Mouse (Mus musculus): Measurements from ENCODE around the gene Slc25a34. TPM values are rescaled to one million over a fixed set of nuclear protein-coding genes. Genes with fewer than 3 reads are reported as not detected.

Slc25a34 gene
- polyA plus RNA-seq, 1 experiment from 2014 or later, result 3.3 TPM

DNA sequence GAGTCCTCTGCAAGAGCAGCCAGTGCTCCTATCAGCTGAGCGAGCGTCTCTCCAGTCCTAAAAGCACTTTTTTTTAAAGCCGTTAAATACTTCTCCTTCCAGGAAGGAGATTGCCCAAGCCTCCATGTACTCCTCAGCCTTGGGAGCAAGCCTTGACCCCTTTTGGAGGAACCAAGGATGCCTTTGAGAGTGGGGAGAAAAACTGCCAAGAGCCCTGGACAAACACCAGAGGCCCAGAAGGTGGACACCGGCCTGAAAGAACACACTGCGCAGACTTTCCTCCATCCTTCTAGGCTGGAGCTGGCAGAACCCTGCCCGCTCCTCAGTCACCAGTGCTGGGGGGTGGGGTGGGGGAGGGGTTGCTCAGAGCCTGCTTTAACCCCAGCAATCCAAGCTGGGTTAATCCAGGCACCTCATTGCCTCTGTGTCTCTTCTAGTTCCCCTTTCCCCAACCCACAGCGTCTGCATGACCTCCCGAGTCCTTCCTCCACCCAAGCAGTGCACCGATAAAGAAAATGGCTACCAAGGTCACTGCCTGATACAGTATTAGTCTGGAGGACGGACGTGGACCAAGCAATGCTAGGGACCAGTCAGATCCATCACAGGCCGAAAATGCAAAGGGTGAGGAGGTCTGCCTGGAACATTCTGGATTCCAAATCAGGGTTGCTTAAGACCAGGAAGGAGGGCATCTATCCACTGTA, 32.4 kb upstream of the Slc25a34 start:
- Histone ChIP-seq H3K9ac (no peak overlapping the region), H3K4me3 (replicated peaks) (no peak overlapping the region), H3K27me3 (replicated peaks) (no peaks in the 10 kb centered on the region), H3K4me2 (replicated peaks) (no peak overlapping the region), H3K9me3 (no peaks in the 10 kb centered on the region), H3K4me1 (replicated peaks) (no peaks in the 10 kb centered on the region), H3K27ac (no peak overlapping the region), H3K36me3 (peaks cover 12% of the 10 kb centered on the region; the same call in 1 of the 2 replicates)
- no peak for ATAC-seq
- 81% methylated on average over 12 of the region's 12 CpGs for WGBS

DNA sequence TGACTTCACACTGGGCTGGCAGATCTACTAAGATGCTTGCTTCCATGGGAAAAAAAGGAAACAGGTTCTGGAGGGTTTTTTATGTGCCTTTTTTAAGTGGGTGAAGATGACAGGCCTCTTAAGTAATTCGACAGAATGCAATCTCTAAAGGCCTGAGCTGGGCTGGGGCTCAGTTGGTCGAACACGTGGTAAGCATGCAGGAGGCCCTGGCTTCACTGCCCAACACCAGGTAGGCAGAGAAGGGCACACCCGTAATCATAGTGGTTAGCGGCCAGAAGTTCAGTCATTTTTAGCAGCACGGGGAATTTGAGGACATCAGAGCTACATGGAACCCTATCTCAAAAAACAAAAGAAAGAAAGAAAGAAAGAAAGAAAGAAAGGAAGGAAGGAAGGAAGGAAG, 30.9 kb upstream of the Slc25a34 start:
- 90% methylated on average over 6 of the region's 6 CpGs for WGBS

DNA sequence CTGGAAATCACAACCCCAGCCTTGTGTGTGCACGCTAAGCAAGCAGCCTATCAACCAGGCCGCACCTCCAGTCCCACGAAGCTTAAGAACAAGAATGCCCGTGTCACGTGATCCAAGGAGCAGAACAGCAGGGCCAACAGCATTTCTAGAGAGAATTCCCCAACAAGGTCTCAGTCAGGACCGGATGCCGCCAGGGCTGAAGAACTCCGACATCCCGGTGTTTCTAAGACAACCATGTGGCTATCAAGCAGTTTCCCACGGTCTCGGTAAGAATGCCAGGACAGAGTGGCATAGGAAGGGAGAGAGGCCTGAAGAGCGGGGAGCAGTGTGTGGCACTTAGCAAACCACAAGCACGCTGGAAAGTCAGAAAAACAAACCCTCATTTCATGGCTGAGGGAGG, 30.2 kb upstream of the Slc25a34 start:
- ATAC-seq, result no peak
- no peak overlapping the region for H3K4me2 ChIP-seq (replicated peaks)
- H3K27ac ChIP-seq, result no peak overlapping the region
- H3K9ac ChIP-seq, result no peak overlapping the region
- peaks cover 3% of the 10 kb centered on the region; the same call in 1 of the 2 replicates for H3K36me3 ChIP-seq
- H3K4me3 ChIP-seq (replicated peaks), result no peak overlapping the region
- 91% methylated on average over 13 of the region's 13 CpGs for WGBS
- no peaks in the 10 kb centered on the region for H3K27me3 ChIP-seq (replicated peaks)
- H3K4me1 ChIP-seq (replicated peaks), result no peaks in the 10 kb centered on the region
- H3K9me3 ChIP-seq, result no peaks in the 10 kb centered on the region

More for the DNA sequence above, 30.9 kb upstream of the Slc25a34 start:
- no peaks in the 10 kb centered on the region for H3K9me3 ChIP-seq
- no peak overlapping the region for H3K4me2 ChIP-seq (replicated peaks)
- H3K27me3 ChIP-seq (replicated peaks), result no peaks in the 10 kb centered on the region
- H3K4me1 ChIP-seq (replicated peaks), result no peaks in the 10 kb centered on the region
- no peak overlapping the region for H3K4me3 ChIP-seq (replicated peaks)
- H3K27ac ChIP-seq, result no peak overlapping the region
- peaks cover 3% of the 10 kb centered on the region; the same call in 1 of the 2 replicates for H3K36me3 ChIP-seq
- ATAC-seq, result no peak
- no peak overlapping the region for H3K9ac ChIP-seq

DNA sequence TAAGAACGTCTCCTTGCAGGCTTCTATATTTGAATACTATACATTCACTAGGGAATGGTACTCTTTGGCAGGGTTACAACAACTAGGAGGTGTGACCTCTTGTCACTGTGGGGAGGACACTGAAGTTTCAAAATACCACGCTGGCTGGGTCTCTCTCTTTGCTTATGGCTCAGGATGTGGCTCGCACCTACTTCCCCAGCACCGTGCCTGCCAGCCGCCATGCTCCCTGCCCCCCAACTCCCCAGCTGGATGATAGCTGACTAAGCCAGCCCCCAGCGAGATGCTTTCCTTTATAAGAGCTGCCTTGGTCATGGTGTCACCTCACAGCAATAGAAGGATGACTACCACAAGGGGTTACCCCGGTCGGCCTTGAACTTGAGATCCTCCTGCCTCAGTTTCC, 29.4 kb upstream of the Slc25a34 start:
- 92% methylated on average over 8 of the region's 8 CpGs for WGBS
- no peaks in the 10 kb centered on the region for H3K4me1 ChIP-seq (replicated peaks)
- no peak overlapping the region for H3K4me2 ChIP-seq (replicated peaks)
- no peak overlapping the region for H3K27ac ChIP-seq
- no peaks in the 10 kb centered on the region for H3K27me3 ChIP-seq (replicated peaks)
- no peaks in the 10 kb centered on the region for H3K9me3 ChIP-seq
- H3K9ac ChIP-seq, result no peak overlapping the region
- H3K36me3 ChIP-seq, result 0 out of 2 replicates have a peak, but pooled peaks cover 3% of the 10 kb centered on the region
- no peak overlapping the region for H3K4me3 ChIP-seq (replicated peaks)
- ATAC-seq, result no peak

DNA sequence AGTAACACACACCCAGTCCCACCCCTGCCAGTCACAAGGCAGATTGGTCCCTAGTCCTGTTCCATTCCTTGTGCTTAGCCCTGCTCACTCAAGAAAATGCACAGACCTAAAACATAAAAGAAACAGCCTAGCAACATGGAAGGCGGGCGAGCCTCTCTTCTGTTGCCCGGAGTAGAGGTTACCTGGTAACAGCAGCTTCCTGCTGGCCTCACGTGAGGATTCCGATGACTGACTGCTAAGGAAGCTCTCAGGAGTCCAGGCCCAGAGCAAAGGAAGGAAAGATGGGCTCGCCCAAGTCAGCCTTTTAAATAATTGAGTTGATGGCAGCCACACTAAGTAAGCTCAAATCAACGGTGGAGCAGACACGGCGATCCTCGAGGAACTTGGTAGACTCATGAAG, 28.3 kb upstream of the Slc25a34 start:
- Histone ChIP-seq H3K9me3 (no peaks in the 10 kb centered on the region), H3K4me2 (replicated peaks) (no peak overlapping the region), H3K27ac (no peak overlapping the region), H3K36me3 (0 out of 2 replicates have a peak, but pooled peaks cover 3% of the 10 kb centered on the region), H3K9ac (no peak overlapping the region), H3K4me1 (replicated peaks) (no peaks in the 10 kb centered on the region), H3K4me3 (replicated peaks) (no peak overlapping the region), H3K27me3 (replicated peaks) (no peaks in the 10 kb centered on the region)
- 87% methylated on average over 10 of the region's 10 CpGs for WGBS
- ATAC-seq, result no peak

DNA sequence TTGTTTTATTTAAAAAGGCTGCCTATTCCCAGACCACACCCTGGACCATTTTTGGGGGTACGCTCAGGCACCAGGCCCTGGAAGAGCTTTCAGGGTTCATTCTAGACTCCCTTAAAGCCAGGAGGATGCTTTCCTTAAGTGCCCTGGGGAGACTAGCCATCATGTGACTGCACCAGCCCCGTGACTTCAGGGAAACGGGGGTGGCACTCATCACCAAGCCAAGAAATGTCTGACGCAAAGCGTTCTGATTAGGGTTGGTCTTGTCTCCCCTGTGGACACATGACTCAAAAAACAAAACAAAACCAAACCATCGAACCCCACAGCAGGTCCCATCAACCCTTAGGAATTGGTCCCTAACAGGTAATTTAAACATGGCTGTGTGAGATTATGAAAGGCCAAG, 27.7 kb upstream of the Slc25a34 start:
- no peak overlapping the region for H3K4me2 ChIP-seq (replicated peaks)
- 90% methylated on average over 6 of the region's 6 CpGs for WGBS
- no peak overlapping the region for H3K27ac ChIP-seq
- ATAC-seq, result no peak
- H3K4me1 ChIP-seq (replicated peaks), result no peaks in the 10 kb centered on the region
- H3K36me3 ChIP-seq, result 0 out of 2 replicates have a peak, but pooled peaks cover 3% of the 10 kb centered on the region
- no peak overlapping the region for H3K9ac ChIP-seq
- no peaks in the 10 kb centered on the region for H3K27me3 ChIP-seq (replicated peaks)
- no peaks in the 10 kb centered on the region for H3K9me3 ChIP-seq
- no peak overlapping the region for H3K4me3 ChIP-seq (replicated peaks)

DNA sequence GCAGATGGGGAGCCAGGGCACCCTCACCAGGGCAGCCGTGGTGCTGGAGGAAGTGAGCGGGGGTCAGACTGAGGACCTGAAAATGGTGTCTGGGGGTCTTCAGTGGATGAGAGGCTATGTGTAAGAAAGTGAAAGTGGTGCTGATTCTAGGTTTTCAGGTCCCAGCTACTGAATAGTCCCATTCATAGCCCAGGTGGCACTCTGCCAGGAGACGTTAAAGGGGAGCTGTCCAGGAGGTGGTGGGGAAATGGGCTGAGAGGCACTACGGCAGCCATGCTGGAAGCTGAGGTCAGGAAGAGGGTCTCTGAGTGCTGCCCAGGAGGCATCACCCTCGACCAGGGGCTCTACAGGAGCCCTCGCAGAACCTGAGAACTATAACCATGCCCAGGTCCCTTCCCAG, 25.6 kb upstream of the Slc25a34 start:
- 82% methylated on average over 6 of the region's 6 CpGs for WGBS
- H3K9me3 ChIP-seq, result no peaks in the 10 kb centered on the region
- no peak overlapping the region for H3K9ac ChIP-seq
- H3K4me3 ChIP-seq (replicated peaks), result no peak overlapping the region
- no peak for ATAC-seq
- no peaks in the 10 kb centered on the region for H3K27me3 ChIP-seq (replicated peaks)
- H3K36me3 ChIP-seq, result 0 out of 2 replicates have a peak, but pooled peaks cover 1% of the 10 kb centered on the region
- H3K4me2 ChIP-seq (replicated peaks), result no peak overlapping the region
- no peaks in the 10 kb centered on the region for H3K4me1 ChIP-seq (replicated peaks)
- no peak overlapping the region for H3K27ac ChIP-seq

DNA sequence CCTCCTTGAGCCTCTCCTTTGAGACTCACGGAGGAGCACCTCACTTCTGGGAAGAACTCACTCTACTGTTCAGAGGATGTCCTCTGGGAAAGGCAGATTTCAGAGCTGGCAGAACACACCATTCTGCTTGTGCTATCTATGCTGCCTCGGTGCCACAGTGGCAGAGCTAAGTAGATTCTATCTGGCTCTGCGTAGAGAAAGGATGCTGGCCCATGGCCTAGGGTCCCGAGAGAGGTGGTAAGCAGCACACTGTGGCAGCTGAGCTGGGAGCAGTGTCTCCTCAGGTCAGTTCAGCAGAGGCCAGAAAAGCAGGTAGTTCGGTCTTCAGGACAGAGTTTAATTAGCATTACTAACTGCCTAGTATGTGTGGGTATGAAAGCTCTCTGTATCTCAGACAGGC, 24.6 kb upstream of the Slc25a34 start:
- ATAC-seq, result no peak
- H3K4me3 ChIP-seq (replicated peaks), result no peak overlapping the region
- H3K27me3 ChIP-seq (replicated peaks), result no peaks in the 10 kb centered on the region
- no peaks in the 10 kb centered on the region for H3K9me3 ChIP-seq
- H3K4me2 ChIP-seq (replicated peaks), result no peak overlapping the region
- no peak overlapping the region for H3K27ac ChIP-seq
- H3K4me1 ChIP-seq (replicated peaks), result peaks cover 9% of the 10 kb centered on the region; the same call in 1 of the 2 replicates
- H3K36me3 ChIP-seq, result no peaks in the 10 kb centered on the region
- no peak overlapping the region for H3K9ac ChIP-seq
- WGBS, result 96% methylated on average over 5 of the region's 5 CpGs

DNA sequence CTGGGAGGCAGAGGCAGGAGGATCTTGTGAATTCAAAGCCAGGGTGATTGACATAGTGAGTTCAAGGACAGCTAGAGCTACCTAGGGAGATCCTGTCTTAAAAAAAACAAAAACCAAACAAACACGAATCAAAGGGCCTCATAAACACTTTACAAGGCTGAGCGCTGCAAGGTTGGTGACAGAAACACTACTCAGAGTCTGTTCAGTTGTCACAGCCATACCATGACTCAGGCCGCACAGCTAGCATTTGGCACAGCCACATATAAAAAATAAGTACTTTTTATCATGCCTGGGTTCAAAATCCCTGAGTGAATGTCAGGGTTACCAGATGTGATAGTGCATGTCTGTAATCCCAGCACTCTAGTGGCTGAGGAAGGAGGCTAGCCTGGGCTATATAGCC, 23.6 kb upstream of the Slc25a34 start:
- no peaks in the 10 kb centered on the region for H3K27me3 ChIP-seq (replicated peaks)
- 91% methylated on average over 3 of the region's 3 CpGs for WGBS
- H3K27ac ChIP-seq, result no peak overlapping the region
- no peaks in the 10 kb centered on the region for H3K36me3 ChIP-seq
- no peaks in the 10 kb centered on the region for H3K9me3 ChIP-seq
- no peak overlapping the region for H3K4me3 ChIP-seq (replicated peaks)
- peaks cover 17% of the 10 kb centered on the region; the same call in 1 of the 2 replicates for H3K4me1 ChIP-seq (replicated peaks)
- no peak overlapping the region for H3K4me2 ChIP-seq (replicated peaks)
- ATAC-seq, result no peak
- no peak overlapping the region for H3K9ac ChIP-seq

DNA sequence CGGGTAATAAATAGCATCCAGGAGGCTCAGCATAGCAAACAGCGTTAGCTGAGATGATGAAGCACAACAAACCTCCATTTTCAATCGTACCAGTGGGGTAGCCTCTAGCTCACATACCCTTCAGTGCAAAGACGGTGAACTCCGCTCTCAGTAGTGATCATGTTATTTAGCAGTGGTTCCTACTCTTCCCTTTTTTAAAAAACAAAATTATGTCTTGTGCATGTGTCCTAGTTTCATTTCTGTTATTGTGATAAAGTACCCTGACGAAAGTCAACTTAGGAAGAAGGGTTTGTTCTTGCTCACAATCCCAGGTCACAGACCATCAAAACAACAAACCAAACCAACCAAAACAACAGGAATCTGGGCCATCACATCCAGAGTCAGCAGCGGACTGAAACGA, 22.4 kb upstream of the Slc25a34 start:
- Histone ChIP-seq H3K4me2 (replicated peaks) (no peak overlapping the region), H3K9ac (no peak overlapping the region), H3K36me3 (peaks cover 4% of the 10 kb centered on the region; the same call in 1 of the 2 replicates), H3K27ac (no peak overlapping the region), H3K27me3 (replicated peaks) (no peaks in the 10 kb centered on the region), H3K4me3 (replicated peaks) (no peak overlapping the region), H3K9me3 (no peaks in the 10 kb centered on the region), H3K4me1 (replicated peaks) (peaks cover 17% of the 10 kb centered on the region; the same call in 1 of the 2 replicates)
- ATAC-seq, result no peak
- WGBS, result 95% methylated on average over 8 of the region's 8 CpGs

DNA sequence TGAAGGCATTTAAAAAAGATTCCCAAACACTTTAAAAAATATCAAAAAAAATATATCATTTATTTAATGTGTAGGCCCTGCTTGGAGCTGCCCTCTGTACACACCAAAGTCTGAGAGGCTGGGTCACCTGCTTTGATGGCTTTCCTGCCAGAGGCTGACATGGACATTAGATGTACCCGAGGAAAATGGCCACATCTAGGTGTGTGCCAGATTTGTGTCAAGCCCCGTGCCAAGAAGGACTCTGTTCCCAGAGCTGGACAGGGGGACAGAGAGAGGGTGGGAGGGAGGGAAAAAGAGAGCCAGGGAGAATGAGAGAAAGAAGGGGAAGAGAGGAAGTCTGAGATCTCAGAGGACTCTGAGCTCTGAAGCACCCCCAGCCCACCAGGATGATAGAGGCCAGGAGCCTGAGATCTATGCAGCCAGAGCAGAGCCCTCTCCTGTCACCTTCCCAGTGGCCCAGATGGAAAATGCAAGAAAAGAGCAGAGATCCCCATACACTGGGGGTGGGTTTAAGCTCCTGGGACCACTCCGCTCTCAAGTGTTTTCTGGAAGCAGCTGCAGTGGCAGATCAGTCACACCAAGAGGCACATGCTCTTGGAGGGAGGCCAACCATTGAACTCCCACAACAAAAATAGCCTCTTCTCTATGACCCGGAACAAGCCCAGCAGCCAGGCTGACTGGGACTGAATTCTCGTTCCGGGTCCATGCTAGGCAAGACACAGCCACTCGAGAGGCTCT, 19.7 kb upstream of the Slc25a34 start:
- Histone ChIP-seq H3K27me3 (replicated peaks) (no peaks in the 10 kb centered on the region), H3K36me3 (peaks cover 4% of the 10 kb centered on the region; the same call in 1 of the 2 replicates), H3K27ac (peak overlapping the region; percentile 2; the same call in 1 of the 2 replicates), H3K4me1 (replicated peaks) (peaks cover 17% of the 10 kb centered on the region; the same call in 1 of the 2 replicates), H3K9me3 (no peaks in the 10 kb centered on the region), H3K4me3 (replicated peaks) (no peak overlapping the region), H3K9ac (no peak overlapping the region), H3K4me2 (replicated peaks) (no peak overlapping the region)
- no peak for ATAC-seq
- 42% methylated on average over 7 of the region's 7 CpGs for WGBS

DNA sequence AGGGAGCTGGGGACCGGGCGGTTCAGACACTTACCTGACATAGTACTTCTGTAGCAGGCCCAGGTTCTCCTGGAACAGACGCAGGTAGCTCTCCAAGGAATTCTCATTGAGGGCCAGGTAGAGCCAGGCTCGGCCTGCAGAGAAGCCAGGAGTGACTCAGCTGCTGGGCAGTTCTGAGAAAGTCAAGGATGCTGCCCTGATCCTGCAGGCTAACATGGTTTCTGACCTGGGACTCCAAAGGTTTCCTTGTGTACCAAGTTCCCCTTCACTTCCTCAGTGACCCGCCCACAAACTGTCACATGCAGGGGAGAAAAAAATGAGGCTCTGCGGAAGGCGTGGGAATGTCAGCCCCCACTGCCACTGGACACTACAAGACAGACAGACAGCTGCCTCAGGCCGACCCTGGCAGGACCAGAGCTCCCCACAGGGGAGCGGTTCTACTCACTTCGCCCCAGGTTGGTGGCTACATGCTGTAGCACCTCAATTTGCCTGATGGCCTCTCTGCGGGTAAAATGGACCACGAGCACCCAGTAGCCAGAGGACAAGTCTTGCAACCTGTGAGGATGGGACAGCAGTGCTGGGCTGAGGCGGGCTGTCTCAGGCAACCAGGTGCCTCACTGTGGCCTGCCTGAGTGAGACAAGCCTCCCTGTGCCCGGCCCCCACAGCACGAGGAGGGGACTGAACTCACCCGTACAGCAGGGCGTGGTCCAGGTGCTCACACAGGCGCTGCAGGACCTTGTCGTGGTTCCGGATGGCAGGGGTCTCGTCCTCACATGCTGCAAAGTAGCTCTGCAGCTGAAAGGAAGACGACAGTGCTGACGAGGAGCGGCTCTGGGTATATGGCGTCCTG, 18.6 kb upstream of the Slc25a34 start:
- Histone ChIP-seq H3K36me3 (peaks cover 4% of the 10 kb centered on the region; the same call in 1 of the 2 replicates), H3K27ac (no peak overlapping the region)

More for the DNA sequence above, 18.6 kb upstream of the Slc25a34 start:
- no peaks in the 10 kb centered on the region for H3K27me3 ChIP-seq (replicated peaks)
- H3K9ac ChIP-seq, result no peak overlapping the region
- no peaks in the 10 kb centered on the region for H3K9me3 ChIP-seq
- H3K4me2 ChIP-seq (replicated peaks), result no peak overlapping the region
- H3K4me1 ChIP-seq (replicated peaks), result peaks cover 17% of the 10 kb centered on the region; the same call in 1 of the 2 replicates
- ATAC-seq, result peak; percentile 54
- 86% methylated on average over 25 of the region's 25 CpGs for WGBS
- H3K4me3 ChIP-seq (replicated peaks), result no peak overlapping the region

All from intestine, embryonic 15.5 days (tissue).